Mouse (Mus musculus) fibroblast of lung, adult 2 months (primary cell): Measurements from ENCODE around the gene Ezh1.
A peak's percentile ranks its signal among the peaks of the same experiment; 100 is the strongest.

ENCODE experiments used
- DNase-seq: peaks from one replicate; pipeline ENCODE4 v3.0.0-alpha.2; 2011; ENCODE audit warnings: low read depth

The Ezh1 gene

DNA sequence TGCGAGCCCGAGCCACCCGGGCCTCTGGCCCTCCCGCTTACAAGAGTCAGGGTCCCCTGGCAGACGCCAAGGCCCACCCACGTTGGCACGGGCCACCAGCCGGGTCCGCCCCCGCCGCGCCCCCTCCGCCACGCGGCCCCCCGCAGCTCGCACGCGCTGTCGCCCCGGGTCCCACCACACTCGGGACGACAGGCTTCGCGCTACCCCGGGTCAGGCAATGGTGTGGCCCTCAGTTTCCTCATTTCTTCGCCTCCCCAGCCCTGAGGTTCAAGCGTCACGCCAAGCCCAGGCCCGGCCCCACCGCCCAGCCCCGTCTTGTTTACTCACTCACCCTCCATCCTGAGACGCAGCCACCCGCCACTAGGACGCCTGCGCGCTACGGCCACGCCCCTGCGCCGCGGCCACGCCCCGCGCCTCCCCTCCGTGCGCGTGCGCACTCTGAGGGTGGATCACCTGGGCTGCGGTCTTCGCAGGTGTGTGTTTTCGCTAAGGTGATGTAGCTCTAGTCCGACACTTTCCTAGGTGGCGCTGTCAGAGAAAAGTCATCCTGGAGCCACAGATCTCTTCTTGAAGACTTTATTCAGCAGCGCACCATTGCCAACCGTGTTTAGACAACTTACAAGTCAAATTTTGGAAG, at the start of gene Ezh1:
Ezh1 (minus strand) TSS at position 399 of the 637 bp plus-strand sequence.
- no peak for DNase-seq

DNA sequence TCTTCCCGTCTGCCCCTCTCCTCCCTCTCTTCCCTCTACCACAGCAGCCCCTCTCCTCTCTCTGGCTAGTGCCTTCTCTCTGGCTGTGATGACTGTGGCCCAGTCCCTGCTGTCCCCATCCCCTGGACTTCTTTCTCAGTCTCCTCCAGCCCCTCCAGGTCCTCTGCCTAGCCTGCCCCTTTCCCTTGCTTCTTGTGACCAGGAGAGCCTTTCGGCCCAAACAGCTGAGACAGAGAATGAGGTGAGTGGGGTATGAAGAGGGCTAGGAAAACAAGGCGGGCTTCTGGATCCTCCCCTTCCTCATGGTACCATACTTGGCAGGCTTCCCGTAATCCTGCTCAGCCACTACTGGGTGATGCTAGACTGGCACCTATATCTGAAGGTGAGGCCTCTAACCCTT, 49.0 kb upstream of the Ezh1 start:
- DNase-seq = no peak

DNA sequence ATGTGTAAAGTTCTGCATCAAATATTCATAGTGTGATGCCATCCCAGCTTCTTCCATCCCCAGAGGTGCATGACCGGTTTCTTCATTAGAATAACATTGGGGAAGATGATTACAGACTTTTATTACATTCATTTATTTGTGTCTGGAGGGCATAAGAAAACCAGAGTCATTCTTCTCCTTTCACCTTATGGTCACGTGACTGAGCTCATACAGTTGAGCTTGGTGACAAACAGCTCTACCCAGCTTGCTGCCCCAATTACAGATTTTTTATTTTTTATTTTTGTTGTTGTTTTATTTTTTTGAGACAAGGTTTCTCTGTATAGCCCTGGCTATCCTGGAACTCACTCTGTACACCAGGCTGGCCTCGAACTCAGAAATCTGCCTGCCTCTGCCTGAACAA, 46.2 kb upstream of the Ezh1 start:
- no peak for DNase-seq

DNA sequence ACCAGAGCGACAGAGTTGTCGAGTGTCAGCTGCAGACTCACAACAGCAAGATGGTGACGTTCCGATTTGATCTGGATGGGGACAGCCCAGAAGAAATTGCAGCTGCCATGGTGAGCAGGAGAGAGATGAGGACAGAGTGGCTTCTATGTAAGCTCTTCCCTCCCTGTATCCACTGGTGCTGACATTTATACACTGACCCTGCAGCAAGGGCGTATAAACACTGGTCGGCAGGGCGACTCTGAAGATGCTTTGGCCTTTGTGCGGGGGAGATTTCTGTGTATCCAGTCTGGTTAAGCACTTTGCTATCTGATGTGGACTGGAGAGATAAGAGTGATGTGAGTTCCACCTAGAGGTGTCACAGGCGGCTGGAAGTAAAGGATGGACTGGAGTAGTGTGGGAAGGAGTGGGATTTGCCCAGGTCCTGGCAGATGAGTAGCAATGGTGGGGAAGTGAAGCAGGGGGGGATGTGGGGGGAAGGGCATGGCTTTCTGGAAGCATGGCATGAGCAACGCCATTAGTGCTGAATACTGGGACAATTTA, 43.4 kb upstream of the Ezh1 start:
- no peak for DNase-seq

DNA sequence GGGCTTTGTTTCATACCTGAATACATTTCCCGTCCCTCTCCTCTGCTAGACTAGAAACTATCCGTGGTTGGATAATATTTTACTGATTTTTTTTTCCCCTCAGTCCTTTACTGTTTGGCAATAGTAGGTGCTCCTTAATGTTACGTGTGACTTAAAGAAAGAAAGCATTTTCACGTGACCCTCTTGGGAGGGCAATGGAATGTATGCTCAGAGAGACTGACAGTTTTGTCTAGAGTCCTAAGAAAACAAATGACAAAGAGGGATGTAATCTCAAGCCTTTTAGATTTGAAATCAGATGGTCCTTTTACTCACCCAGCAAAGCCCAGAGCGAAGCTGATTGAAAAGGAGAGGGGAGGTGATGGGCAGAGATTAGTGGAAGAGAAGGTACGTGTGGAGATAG, 39.6 kb upstream of the Ezh1 start:
- DNase-seq = no peak

DNA sequence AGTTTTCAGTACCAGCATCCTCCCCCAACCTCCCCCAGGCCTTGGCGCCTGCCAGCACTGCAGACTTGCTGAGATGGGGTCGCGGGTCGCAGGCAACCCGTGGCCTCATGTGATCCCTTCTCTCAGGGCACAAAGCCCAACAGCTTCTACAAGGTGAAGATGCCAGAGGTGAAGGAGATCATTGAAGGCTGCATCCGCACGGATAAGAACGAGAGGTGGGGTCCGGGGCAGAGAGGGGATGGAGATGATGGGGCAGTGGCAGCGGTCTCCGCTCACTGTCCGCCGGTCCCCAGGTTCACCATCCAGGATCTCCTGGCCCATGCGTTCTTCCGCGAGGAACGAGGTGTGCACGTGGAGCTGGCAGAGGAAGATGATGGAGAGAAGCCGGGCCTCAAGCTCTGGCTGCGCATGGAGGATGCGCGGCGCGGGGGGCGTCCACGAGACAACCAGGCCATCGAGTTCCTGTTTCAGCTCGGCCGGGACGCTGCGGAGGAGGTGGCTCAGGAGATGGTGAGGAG, 38.8 kb upstream of the Ezh1 start:
- no peak for DNase-seq

DNA sequence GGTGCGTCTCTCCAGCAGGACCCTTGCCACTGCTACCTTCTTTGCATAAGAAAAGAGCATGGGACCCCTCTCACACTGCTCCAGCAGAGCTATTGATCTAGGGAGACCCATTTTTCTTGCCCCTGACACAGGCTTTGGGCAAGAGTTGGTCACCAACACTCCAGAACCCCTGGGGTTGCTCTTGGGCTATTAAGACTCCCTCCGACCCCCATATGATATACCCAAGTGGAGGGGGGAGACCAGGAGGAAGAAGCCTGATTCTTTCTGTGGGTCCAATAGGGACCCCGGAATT, 37.7 kb upstream of the Ezh1 start:
- DNase-seq = no peak

DNA sequence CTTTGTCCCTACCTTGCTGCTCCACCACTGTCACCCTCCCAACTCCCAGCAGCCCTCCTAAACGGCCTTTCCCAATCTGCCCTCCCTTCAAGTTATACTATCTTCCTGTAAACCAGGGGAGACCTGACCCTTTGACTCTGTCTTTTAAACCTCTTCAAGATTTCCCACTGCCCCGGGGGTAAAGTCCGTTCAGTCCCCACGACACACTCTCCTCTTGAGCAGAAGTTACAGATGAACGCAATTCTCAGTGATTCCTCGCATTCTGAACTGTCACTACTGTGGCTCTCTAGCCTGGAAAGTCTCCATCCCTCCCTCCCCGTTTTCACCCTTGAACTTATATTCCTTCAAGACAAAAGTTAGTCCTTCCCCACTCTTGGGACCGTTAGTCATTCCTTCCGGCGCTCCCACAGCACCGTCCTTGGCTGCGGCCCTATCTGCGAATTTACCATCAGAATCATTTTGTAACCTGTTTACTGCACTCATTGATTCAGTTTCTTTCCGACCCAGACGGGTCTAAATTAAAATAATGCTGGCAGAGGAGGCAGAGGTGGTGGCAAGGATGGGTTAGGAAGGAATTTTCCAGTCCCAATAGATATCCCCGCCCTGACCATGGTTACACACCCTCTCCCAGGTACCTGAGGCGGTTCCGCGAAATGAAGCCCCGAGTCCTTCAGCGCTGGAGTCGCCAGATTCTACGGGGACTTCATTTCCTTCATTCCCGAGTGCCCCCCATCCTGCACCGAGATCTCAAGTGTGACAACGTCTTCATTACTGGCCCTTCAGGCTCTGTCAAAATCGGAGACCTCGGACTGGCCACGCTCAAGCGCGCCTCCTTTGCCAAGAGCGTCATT, 37.1 kb upstream of the Ezh1 start:
- no peak for DNase-seq

DNA sequence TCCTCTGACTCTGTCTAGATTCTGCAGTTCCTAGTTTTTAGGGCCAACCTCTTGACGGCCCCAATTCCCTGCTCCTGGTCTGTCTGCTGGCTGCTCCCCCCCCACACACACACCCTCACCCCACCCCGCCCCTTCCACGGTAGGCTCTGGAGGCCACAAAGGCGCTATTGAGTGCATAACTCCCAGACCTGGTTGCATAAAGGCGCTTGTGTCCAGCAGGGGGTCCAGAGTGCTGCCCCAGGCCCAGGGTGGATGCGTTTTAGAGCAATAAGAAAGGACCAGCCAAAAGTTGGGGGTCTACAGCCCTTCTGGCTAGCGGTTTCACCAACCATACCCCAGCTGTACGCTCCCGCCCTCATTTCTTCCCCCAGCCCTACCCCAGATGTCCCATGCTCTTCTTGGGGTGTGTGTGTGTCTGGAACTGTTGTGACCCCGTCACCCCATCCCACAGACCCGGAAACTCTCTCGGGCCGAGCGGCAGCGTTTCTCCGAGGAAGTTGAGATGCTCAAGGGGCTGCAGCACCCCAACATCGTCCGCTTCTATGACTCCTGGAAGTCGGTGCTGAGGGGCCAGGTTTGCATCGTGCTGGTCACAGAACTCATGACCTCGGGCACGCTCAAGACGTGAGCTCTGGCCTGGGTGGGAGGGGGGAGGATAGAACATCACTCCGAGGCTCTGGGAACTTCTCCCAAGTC, 36.2 kb upstream of the Ezh1 start:
- no peak for DNase-seq

DNA sequence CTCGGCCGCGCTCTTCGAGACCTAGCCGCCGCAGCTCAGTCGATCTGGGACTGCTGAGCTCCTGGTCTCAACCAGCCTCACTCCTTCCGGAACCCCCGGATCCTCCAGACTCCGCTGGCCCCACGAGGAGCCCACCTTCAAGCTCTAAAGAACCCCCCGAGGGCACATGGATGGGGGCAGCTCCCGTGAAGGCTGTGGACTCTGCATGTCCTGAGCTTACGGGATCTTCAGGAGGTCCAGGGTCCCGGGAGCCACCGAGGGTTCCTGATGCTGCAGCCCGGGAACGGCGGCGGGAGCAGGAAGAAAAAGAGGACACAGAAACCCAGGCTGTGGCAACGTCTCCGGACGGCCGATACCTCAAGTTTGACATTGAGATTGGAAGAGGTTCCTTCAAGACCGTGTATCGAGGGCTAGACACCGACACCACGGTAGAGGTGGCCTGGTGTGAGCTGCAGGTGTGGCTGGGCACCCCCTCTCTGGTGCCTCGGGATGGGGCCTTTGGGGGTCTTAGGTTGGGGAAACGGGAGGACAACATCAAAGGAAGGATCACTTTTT, 34.6 kb upstream of the Ezh1 start:
- DNase-seq = no peak

DNA sequence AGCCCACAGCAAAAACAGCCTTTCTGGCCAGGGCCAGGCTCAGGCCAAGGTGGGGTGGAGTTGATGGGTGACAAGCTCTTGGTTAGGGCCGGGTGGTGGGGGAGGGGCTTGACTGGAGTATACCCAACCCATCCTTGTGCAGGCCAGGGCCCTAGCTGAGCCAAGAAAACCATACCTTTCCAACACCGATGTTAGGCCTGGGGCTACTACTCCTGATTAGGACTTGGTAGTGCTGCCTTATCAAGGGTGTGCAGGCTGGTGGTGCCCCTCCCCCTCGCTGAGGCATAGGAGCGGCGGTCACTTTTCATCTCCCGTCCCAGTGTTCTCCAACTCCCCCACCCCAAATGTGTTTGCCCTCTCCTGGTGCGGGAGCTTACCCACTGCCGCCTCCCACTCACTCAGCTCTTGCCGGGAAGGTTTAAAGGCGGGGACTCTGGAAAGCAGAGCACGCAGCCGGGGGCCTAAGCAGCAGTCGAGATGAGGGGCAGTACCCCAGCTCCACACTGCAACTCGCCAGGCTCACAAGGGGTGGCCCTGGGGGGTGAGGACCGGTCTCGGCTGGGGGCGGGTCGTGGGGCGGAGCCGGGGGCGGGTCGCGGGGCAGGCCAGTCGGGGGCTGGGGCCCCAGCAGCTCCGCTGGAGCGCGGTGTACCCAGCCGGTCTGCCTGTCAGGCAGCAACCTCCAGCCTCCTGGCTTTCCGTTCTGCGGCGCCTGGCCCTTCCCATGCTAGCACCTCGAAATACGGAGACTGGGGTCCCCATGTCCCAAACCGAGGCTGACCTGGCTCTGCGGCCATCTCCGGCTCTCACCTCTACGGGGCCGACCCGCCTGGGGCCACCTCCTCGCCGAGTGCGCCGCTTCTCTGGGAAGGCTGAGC, 33.9 kb upstream of the Ezh1 start, which contains the start of gene Wnk4:
Wnk4 (plus strand) TSS at position 620 of the 878 bp plus-strand sequence.
- DNase-seq = no peak

DNA sequence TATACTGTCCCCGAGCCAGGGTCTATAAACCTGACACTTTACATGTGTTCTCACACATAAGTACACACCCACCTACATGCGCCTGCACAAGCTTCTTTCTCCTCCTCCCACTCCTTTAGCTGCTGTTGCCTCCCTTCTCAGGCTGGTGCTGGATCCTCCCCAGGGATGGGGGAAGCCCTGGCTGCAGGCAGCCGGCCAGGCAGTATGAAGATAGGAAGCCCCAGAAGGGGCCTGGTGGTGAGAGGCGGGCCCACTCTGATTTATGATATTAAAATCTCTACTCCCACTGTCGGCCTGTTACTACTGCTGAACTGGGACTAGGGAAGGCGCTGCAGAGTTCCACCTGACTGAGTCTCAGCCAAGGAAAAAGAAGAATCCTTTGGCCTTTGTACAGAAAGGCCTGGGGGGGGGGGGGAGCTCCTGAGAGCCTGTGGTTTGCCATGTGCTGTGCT, 33.0 kb upstream of the Ezh1 start:
- no peak for DNase-seq

DNA sequence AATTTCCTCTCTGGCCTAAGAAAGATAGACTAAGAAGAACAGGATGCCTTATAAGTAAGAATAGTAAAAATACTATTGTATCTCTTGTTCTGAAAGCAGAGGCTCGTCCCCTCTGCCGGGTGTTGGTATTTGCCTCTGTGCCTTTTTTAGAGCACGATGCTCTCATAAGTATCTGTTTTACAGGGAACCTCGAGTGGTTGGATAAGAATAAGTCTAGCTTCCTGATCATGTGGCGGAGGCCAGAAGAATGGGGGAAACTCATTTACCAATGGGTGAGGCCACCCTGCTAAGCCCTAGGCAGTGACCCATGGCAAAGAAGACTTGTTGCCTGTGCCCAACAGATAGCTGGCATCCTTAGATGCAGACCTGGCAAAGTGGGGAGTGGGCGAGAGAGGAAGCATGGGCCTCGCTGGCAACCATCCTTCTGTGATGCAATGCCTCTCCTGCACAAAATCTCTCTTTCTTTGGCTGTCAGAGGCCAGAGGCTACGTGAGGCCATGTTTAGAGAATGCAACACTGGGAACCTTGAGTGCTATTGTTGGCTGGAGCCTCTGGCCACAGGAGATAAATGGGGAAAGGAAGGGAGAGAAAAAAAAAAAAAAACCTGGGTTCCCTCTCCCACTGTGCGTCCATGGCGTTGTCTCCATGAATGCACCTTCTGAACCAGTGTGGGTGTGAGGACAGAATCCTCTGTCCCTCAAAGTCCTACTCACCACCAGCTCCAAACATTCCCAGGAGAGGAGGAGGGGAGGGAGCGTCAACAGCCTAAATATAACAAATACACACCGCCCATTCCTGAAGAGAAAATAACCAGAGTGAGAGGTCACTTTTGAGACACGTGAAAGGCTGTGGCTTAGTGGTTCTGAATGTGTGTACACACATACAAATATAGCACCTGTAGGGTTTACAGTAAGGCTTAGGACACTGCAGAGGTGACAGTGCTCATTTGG, 29.8 kb upstream of the Ezh1 start:
- DNase-seq = no peak

DNA sequence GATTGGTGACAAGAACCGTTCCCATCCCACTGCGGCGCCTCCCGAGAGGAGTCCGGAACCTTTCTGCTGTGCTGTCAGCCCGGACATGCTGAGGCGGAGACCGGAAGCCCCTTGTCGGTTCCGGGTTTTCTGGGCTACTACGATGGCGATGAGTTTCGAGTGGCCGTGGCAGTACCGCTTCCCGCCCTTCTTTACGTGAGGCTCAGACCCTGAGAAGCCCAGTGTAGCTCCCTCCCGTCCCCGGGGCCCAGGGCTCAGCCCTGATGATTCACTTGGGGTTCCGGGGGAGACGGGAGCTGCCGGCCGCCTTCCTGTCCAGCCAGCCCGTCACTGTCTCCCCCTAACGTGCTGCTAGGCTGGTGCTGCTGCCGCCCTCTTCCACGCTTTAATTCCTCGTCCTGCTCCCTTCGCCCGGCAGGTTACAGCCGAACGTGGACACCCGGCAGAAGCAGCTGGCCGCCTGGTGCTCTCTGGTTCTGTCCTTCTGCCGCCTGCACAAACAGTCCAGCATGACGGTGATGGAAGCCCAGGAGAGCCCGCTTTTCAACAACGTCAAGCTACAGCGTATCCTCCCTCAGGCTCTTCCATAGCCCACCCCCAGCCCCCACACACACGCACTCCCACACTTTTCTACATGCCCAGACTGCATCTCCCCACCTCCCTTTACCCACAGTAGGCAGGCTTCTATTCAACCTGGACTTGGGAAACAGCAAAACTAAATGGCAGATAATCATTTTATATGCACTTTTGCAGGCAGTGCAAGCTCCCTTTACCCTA, 27.5 kb upstream of the Ezh1 start, which contains the start of gene Vps25:
Vps25 (plus strand) TSS at position 95 of the 777 bp plus-strand sequence.
- DNase-seq = no peak

DNA sequence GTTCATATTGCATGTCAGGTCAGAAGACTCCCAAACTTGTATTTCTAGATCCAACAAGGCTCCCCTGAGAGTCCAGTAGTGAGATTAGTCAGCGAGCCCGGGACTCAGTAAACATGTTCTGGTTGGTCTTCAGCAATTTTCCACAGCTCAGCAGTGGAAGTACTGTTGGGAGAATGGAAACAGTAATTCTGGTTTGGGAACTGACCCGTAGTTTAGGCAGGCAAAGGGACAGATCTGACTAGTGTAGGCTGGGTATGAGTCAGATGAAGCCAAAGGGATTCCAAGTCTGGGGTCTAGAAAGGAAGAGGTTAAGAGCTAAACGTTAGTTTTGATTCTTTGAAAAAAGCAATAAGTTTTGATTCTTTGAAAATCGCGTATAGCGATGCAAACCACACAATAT, 26.7 kb upstream of the Ezh1 start:
- peak; percentile 60 for DNase-seq

DNA sequence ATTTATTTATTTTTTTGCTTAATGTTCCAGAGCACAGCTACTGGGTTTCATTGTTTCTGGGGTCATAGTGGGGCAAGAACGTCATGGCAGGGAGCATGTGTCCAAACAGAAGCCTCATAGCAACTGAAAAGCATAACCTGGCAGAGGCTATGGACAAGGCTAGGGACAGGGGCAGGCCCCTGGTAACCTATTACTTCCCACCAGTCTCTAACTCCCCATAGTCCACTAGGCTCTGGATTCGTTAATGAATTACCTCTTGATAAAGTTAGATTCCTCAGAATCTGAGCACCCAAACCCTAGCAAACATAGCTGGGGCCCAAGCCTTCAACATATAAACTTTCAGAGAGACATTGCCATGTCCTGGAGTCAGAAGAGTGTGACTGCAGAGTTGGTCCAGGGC, 24.8 kb upstream of the Ezh1 start:
- no peak for DNase-seq

DNA sequence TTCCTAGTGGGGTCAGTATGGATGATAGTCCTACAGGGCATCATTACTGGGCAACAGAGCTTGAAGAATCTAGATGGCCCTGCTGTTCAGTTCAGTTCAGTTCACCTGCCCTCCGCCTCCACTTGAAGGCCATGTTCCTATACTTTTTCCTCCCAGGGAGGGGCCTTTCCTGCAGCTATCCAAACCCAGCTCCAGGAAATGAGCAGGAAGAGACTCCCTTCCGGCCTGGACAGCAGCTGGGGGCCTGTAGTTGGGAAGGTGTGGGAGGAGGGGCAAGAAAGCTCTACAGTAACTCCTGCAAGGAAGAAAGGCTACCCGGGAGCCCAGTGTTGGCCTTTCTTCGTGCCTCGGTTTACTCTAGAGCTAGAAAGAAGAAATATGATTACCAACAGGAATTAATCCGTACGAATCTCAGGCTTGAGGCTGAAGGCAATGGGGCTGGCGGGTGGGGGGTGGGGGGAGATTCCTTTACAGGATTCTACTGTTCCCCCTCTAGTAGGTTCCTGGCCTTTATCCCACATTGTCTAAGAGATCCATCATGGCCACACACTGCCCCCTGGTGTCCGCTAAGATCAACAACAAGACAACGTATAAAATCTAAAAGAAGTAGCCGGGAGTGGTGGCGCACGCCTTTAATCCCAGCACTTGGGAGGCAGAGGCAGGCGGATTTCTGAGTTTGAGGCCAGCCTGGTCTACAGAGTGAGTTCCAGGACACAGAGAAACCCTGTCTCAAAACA, 22.2 kb upstream of the Ezh1 start:
- no peak for DNase-seq

DNA sequence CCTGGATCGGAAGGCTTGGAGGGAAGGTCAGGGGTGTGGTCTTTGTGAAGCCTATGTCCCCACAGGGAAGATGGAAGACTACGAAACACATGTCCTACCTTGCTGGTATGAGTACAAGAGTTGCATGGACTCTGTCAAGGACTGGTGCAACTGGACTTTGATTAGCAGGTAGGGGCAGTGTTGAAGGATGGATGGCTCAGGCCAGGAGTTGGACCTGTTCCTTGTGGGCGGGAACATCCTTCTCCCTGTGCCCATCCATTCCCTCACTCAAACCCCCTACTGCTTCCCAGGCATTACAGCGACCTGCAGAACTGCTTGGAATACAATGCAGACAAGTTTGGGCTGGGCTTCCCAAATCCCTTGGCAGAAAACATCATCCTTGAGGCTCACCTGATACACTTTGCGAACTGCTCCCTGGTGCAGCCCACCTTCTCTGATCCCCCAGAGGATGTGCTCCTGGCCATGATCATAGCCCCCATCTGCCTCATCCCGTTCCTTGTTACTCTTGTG, 21.3 kb upstream of the Ezh1 start:
- DNase-seq = no peak

DNA sequence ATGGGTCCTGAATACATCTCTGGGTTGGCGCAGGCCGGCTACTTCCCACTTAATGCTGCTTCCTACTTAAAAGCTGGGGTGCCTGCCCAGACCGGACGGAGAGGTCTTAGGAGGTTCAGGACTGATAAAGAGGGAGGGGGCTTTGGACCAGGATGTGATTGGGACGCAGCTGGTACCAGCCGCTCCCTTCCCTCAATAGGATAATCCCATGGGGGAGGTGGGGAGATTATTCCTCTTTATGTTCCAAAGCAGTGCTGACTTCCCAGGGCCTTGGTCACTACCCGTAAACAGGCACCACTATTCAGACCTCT, 20.4 kb upstream of the Ezh1 start:
- no peak for DNase-seq
